Mouse (Mus musculus) heart, adult 2 months (tissue): ENCODE results near the gene Gpr107.

Experiments used
- CTCF ChIP-seq: fragments of 200-600 bp; IDR thresholded peaks from 2 replicates; pipeline ENCODE4 v1.8.1; 2022; ENCODE audit warnings: antibody characterized with exemption, mild to moderate bottlenecking, moderate library complexity
- POLR2A ChIP-seq: fragments of 200-500 bp; IDR thresholded peaks from 2 replicates; pipeline ENCODE4 v1.6.1; 2011; ENCODE audit warnings: mild to moderate bottlenecking, low read depth, low read length, control low read depth; ENCODE audit not compliant: insufficient read depth

- TF ChIP-seq CTCF (no peak), POLR2A (no peak)
These were observed 54.8 kb downstream of the Gpr107 start for GRCm38 (mm10) chr2:31206882-31207281.
